7 mouse cellular contexts compared by ENCODE assay signal in genomic region chr2:158673493-158673892, GRCm38 (mm10). TPM values are rescaled to one million over a fixed set of nuclear protein-coding genes. Genes with fewer than 3 reads are reported as not detected.
DNase-seq lines count a peak whose midpoint lies in the region; ATAC-seq lines count a peak whose summit lies in the region.

No protein-coding gene starts in this region.

- H3K4me3 ChIP-seq in liver, embryonic 16.5 days (ENCODE audit: low read depth, low read length) = no peak overlapping the region
- H3K4me3 ChIP-seq in liver, embryonic 11.5 days (ENCODE audit: low read depth, low read length) = no peak overlapping the region
- H3K4me3 ChIP-seq in forebrain, embryonic 15.5 days = no peak overlapping the region
- no peak overlapping the region for H3K4me3 ChIP-seq in stomach, embryonic 16.5 days (replicated peaks; ENCODE audit: low read length)

- DNase-seq in liver, embryonic 11.5 days (ENCODE audit: low spot score) = no peak
- peak; percentile 61 to 66 for DNase-seq in layer of hippocampus, postnatal 10 days (ENCODE audit: low spot score in 2 of 2)
- DNase-seq in yolk sac, embryonic 10.5 days (ENCODE audit: low spot score) = no peak
- no peak for DNase-seq in cerebellum, adult 11-12 months

- 0 out of 2 replicates have a peak, but pooled peaks have one; percentile 43 for ATAC-seq in liver, embryonic 16.5 days (ENCODE audit: low read depth)
- no peak for ATAC-seq in liver, embryonic 11.5 days (replicated peaks; ENCODE audit: low FRiP score)
- ATAC-seq in forebrain, embryonic 15.5 days (replicated peaks) = peak; percentile 41; the same call in 1 of the 2 replicates
- no peak for ATAC-seq in stomach, embryonic 16.5 days (ENCODE audit: insufficient read depth, low FRiP score)

- H3K36me3 ChIP-seq in liver, embryonic 16.5 days (ENCODE audit: control insufficient read depth, insufficient read depth) = no peaks in the 10 kb centered on the region
- no peaks in the 10 kb centered on the region for H3K36me3 ChIP-seq in liver, embryonic 11.5 days (ENCODE audit: control insufficient read depth, insufficient read depth, low read length)
- no peaks in the 10 kb centered on the region for H3K36me3 ChIP-seq in forebrain, embryonic 15.5 days
- H3K36me3 ChIP-seq in stomach, embryonic 16.5 days (ENCODE audit: control insufficient read depth, insufficient read depth, low read length) = no peaks in the 10 kb centered on the region

- 66% methylated on average over 4 of the region's 4 CpGs for WGBS in liver, embryonic 16.5 days (ENCODE audit: insufficient replicate concordance)
- WGBS in liver, embryonic 11.5 days = 67% methylated on average over 4 of the region's 4 CpGs
- 46% methylated on average over 4 of the region's 4 CpGs for WGBS in forebrain, embryonic 15.5 days
- WGBS in stomach, embryonic 16.5 days = 65% methylated on average over 4 of the region's 4 CpGs

- H3K4me1 ChIP-seq in liver, embryonic 16.5 days (ENCODE audit: control insufficient read depth, low read depth, low read length) = no peaks in the 10 kb centered on the region
- H3K4me1 ChIP-seq in liver, embryonic 11.5 days (replicated peaks; ENCODE audit: control insufficient read depth, insufficient read depth, low read length) = no peaks in the 10 kb centered on the region
- peaks cover 35% of the 10 kb centered on the region for H3K4me1 ChIP-seq in forebrain, embryonic 15.5 days
- H3K4me1 ChIP-seq in stomach, embryonic 16.5 days (ENCODE audit: control insufficient read depth, insufficient read depth, low read length) = 0 out of 2 replicates have a peak, but pooled peaks cover 9% of the 10 kb centered on the region

- no peaks in the 10 kb centered on the region for H3K9me3 ChIP-seq in liver, embryonic 16.5 days (replicated peaks; ENCODE audit: control insufficient read depth, low read length)
- no peaks in the 10 kb centered on the region for H3K9me3 ChIP-seq in liver, embryonic 11.5 days (ENCODE audit: control insufficient read depth, low read length)
- H3K9me3 ChIP-seq in forebrain, embryonic 15.5 days = no peaks in the 10 kb centered on the region
- H3K9me3 ChIP-seq in stomach, embryonic 16.5 days (replicated peaks; ENCODE audit: control insufficient read depth, low read length) = no peaks in the 10 kb centered on the region; the same call in 1 of the 2 replicates

- H3K4me2 ChIP-seq in liver, embryonic 16.5 days (ENCODE audit: low read depth, low read length) = no peak overlapping the region
- no peak overlapping the region for H3K4me2 ChIP-seq in liver, embryonic 11.5 days
- no peak overlapping the region for H3K4me2 ChIP-seq in forebrain, embryonic 15.5 days (replicated peaks)
- no peak overlapping the region for H3K4me2 ChIP-seq in stomach, embryonic 16.5 days (ENCODE audit: low read depth, low read length)

- H3K27ac ChIP-seq in liver, embryonic 16.5 days (ENCODE audit: low read length) = no peak overlapping the region
- H3K27ac ChIP-seq in liver, embryonic 11.5 days (ENCODE audit: low read depth, low read length) = no peak overlapping the region
- peak overlapping the region; percentile 58 for H3K27ac ChIP-seq in forebrain, embryonic 15.5 days (replicated peaks)
- peak overlapping the region; percentile 51; the same call in 1 of the 2 replicates for H3K27ac ChIP-seq in stomach, embryonic 16.5 days (ENCODE audit: low read length)

- no peak overlapping the region for H3K9ac ChIP-seq in liver, embryonic 16.5 days (ENCODE audit: low read depth, low read length)
- no peak overlapping the region for H3K9ac ChIP-seq in liver, embryonic 11.5 days (ENCODE audit: low read depth, low read length)
- no peak overlapping the region for H3K9ac ChIP-seq in forebrain, embryonic 15.5 days (replicated peaks)
- no peak overlapping the region for H3K9ac ChIP-seq in stomach, embryonic 16.5 days (ENCODE audit: low read length)

- H3K27me3 ChIP-seq in liver, embryonic 16.5 days (ENCODE audit: control insufficient read depth, insufficient read depth, low read depth, low read length) = peaks cover 15% of the 10 kb centered on the region
- H3K27me3 ChIP-seq in liver, embryonic 11.5 days (replicated peaks; ENCODE audit: control insufficient read depth, insufficient read depth, low read length) = peaks cover 23% of the 10 kb centered on the region
- 0 out of 2 replicates have a peak, but pooled peaks cover 9% of the 10 kb centered on the region for H3K27me3 ChIP-seq in forebrain, embryonic 15.5 days
- peaks cover 19% of the 10 kb centered on the region for H3K27me3 ChIP-seq in stomach, embryonic 16.5 days (ENCODE audit: control insufficient read depth, insufficient read depth, low read length)

RNA-seq across cellular contexts. Expression of gene Ppp1r16b, which starts 8.3 kb away (rescaled TPM):
- 1.6 TPM in 2 replicates for polyA plus RNA-seq in liver, embryonic 16.5 days (2015; fragmentation: Nextera tagmentation; extraction: Ambion mirVana)
- 4.4 and 5.2 TPM in 2 replicates for polyA plus RNA-seq in liver, embryonic 11.5 days (2014; fragmentation: Nextera tagmentation; extraction: Ambion mirVana)
- 22.1 and 24.4 TPM in 2 replicates for polyA plus RNA-seq in forebrain, embryonic 15.5 days (2015; fragmentation: Nextera tagmentation; extraction: Ambion mirVana)
- 10 to 100 TPM; 63.1 to 68.0 TPM for total RNA-seq in layer of hippocampus, postnatal 10 days (2021)
- 3.5 and 4.1 TPM in 2 replicates for polyA plus RNA-seq in stomach, embryonic 16.5 days (2015; fragmentation: Nextera tagmentation; extraction: Ambion mirVana)

RNA-seq across cellular contexts. Expression of gene Actr5, which starts 48.8 kb away (rescaled TPM):
- polyA plus RNA-seq in liver, embryonic 16.5 days (2015; fragmentation: Nextera tagmentation; extraction: Ambion mirVana) = 1.8 and 2.3 TPM in 2 replicates
- 14.2 and 15.8 TPM in 2 replicates for polyA plus RNA-seq in liver, embryonic 11.5 days (2014; fragmentation: Nextera tagmentation; extraction: Ambion mirVana)
- 13.4 and 14.7 TPM in 2 replicates for polyA plus RNA-seq in forebrain, embryonic 15.5 days (2015; fragmentation: Nextera tagmentation; extraction: Ambion mirVana)
- total RNA-seq in layer of hippocampus, postnatal 10 days (2021) = 10 to 100 TPM; 10.3 to 11.9 TPM
- 2.7 and 3.1 TPM in 2 replicates for polyA plus RNA-seq in stomach, embryonic 16.5 days (2015; fragmentation: Nextera tagmentation; extraction: Ambion mirVana)

Comparison
In these comparisons a context has a peak if more than half of its experiments do, and no peak if none do; other contexts are left out.
1. ATAC-seq: peak in liver, embryonic 16.5 days (single experiment) and forebrain, embryonic 15.5 days (single experiment); none in liver, embryonic 11.5 days (single experiment) and stomach, embryonic 16.5 days (single experiment).
2. H3K27ac ChIP-seq: peak in forebrain, embryonic 15.5 days (single experiment) and stomach, embryonic 16.5 days (single experiment); none in liver, embryonic 16.5 days (single experiment) and liver, embryonic 11.5 days (single experiment).
3. DNase-seq: peak in layer of hippocampus, postnatal 10 days (2 of 2); none in liver, embryonic 11.5 days (single experiment), yolk sac, embryonic 10.5 days (single experiment) and cerebellum, adult 11-12 months (single experiment).